Mouse (Mus musculus) spleen, adult 2 months (tissue): ENCODE data around the gene Mrvi1.

Experiments used
- CTCF ChIP-seq: fragments of 200-500 bp; IDR thresholded peaks from 2 replicates; pipeline ENCODE4 v1.5.1; 2011; ENCODE audit warnings: mild to moderate bottlenecking, inconsistent platforms; ENCODE audit not compliant: insufficient read depth, insufficient read length, insufficient replicate concordance; ENCODE audit errors: extremely low read depth
- POLR2A ChIP-seq: fragments of 200-500 bp; IDR thresholded peaks from 2 replicates; pipeline ENCODE4 v1.6.1; 2011; ENCODE audit warnings: low read depth, low read length, inconsistent platforms

DNA sequence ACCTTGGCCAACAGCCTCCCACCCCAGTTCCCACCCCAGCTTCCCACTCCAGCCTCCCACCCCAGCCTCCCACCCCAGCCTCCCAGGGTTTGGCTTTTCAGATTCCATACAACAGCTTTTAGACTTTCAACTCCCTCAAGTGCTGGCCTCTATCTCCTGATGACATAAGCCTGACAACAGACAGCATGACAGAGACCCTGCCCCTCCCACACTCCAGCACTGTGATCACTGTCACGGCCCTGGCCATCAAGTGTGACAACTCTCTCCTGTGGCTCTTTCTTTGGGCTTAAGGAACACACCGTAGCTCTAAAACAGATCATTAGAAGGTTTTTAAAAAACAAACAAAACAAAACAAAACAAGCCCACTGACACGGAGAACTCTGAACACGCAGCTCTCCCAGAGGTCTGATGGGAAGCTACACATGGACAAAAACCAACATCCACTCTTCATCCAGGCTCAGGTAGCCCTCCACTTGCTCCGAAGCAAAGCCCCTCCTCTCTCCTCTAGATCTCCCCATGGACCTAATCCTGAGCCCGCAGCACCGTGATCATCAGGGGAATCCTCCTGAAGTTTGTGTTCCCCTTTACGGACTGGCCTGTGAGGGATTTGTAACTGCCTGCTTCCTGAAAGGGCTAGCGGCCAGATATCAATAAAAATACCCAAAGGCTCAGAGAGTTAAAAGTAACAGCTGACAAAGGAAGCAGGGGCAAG lies 19.2 kb downstream of the Mrvi1 start:
- no peak for TF ChIP-seq CTCF
- TF ChIP-seq POLR2A = no peak
